Mouse (Mus musculus): ENCODE measurements around the gene Sirt3. TPM values are rescaled to one million over a fixed set of nuclear protein-coding genes. Genes with fewer than 3 reads are reported as not detected.

Sirt3 gene
- polyA plus RNA-seq, 1 experiment from 2014 or later, result 27.4 TPM

DNA sequence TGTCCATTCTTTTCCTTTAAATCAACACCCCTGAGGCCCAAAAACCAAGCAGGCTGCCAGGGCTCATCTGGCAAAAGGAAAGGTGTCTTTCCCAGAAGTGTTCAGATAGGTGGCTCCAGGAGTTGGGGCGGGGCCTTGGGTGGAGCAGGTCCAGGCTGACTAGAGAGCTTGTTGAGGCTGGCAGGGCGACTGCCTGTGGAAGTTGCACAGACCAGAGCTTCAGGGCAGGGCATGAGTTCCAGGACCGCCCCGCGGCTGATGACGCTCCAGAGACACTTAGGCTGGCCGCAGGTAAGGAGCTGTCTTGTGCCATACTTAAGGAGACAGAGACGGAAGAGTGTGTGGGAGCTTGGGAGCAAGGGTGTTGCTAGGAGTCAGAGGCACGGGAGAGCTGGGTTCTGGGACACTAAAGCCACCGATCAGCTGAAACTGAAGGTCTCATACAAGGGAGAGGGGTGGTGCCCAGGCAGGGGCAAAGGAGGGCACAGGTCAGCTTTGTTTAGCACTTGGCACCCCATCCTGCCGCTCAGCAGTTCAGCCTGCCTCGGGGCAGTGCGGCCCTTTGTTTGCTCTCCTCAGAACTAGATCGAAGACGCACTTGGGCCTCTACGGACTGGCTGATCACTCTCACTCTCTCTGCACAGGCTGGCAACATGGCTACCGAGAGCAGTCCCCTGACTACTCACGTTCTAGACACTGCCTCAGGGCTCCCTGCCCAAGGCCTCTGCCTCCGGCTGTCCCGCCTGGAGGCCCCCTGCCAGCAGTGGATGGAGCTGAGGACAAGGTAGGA lies 46.9 kb downstream of the Sirt3 start, which contains the start of gene Urah:
Gene Urah (plus strand): TSS at position 51 of the 790 bp plus-strand sequence.
- Histone ChIP-seq H3K27ac (ENCODE audit: low read length) (peak within 1 kb of the TSS; percentile 25; the same call in 1 of the 2 replicates), H3K36me3 (ENCODE audit: control insufficient read depth, insufficient read depth, low read length) (no peaks in the 10 kb centered on the region), H3K27me3 (ENCODE audit: control insufficient read depth, insufficient read depth, low read length) (no peaks in the 10 kb centered on the region), H3K9me3 (replicated peaks; ENCODE audit: control insufficient read depth, low read length) (no peaks in the 10 kb centered on the region), H3K9ac (ENCODE audit: low read length) (peak within 1 kb of the TSS; percentile 62), H3K4me1 (ENCODE audit: control insufficient read depth, insufficient read depth, low read length) (0 out of 2 replicates have a peak, but pooled peaks cover 7% of the 10 kb centered on the region), H3K4me3 (replicated peaks; ENCODE audit: low read length) (peak within 1 kb of the TSS; percentile 30), H3K4me2 (ENCODE audit: low read depth, low read length) (peak within 1 kb of the TSS; percentile 39)
- 35% methylated on average over 20 of the region's 20 CpGs for WGBS
- peak; percentile 82 for ATAC-seq (ENCODE audit: insufficient read depth, low FRiP score)

GRCm38 (mm10) chr7:140833341-140833740 lies 48.8 kb downstream of the Sirt3 start:
- Histone ChIP-seq H3K4me2 (ENCODE audit: low read depth, low read length) (no peak overlapping the region), H3K9ac (ENCODE audit: low read length) (no peak overlapping the region), H3K27ac (ENCODE audit: low read length) (no peak overlapping the region), H3K4me3 (replicated peaks; ENCODE audit: low read length) (no peak overlapping the region), H3K9me3 (replicated peaks; ENCODE audit: control insufficient read depth, low read length) (no peaks in the 10 kb centered on the region), H3K36me3 (ENCODE audit: control insufficient read depth, insufficient read depth, low read length) (no peaks in the 10 kb centered on the region), H3K4me1 (ENCODE audit: control insufficient read depth, insufficient read depth, low read length) (0 out of 2 replicates have a peak, but pooled peaks cover 7% of the 10 kb centered on the region), H3K27me3 (ENCODE audit: control insufficient read depth, insufficient read depth, low read length) (no peaks in the 10 kb centered on the region)
- WGBS, result 78% methylated on average over 4 of the region's 4 CpGs
- no peak for ATAC-seq (ENCODE audit: insufficient read depth, low FRiP score)

GRCm38 (mm10) chr7:140831447-140831846 lies 50.7 kb downstream of the Sirt3 start:
- H3K4me1 ChIP-seq (ENCODE audit: control insufficient read depth, insufficient read depth, low read length), result 0 out of 2 replicates have a peak, but pooled peaks cover 7% of the 10 kb centered on the region
- WGBS, result 42% methylated on average over 6 of the region's 6 CpGs
- H3K9ac ChIP-seq (ENCODE audit: low read length), result no peak overlapping the region
- no peaks in the 10 kb centered on the region for H3K27me3 ChIP-seq (ENCODE audit: control insufficient read depth, insufficient read depth, low read length)
- no peak for ATAC-seq (ENCODE audit: insufficient read depth, low FRiP score)
- H3K4me3 ChIP-seq (replicated peaks; ENCODE audit: low read length), result no peak overlapping the region
- H3K27ac ChIP-seq (ENCODE audit: low read length), result no peak overlapping the region
- H3K4me2 ChIP-seq (ENCODE audit: low read depth, low read length), result no peak overlapping the region
- no peaks in the 10 kb centered on the region for H3K36me3 ChIP-seq (ENCODE audit: control insufficient read depth, insufficient read depth, low read length)
- no peaks in the 10 kb centered on the region for H3K9me3 ChIP-seq (replicated peaks; ENCODE audit: control insufficient read depth, low read length)

GRCm38 (mm10) chr7:140828171-140828881 lies 53.8 kb downstream of the Sirt3 start:
- no peak overlapping the region for H3K4me2 ChIP-seq (ENCODE audit: low read depth, low read length)

GRCm38 (mm10) chr7:140822731-140823130 lies 59.4 kb downstream of the Sirt3 start:
- no peak overlapping the region for H3K4me2 ChIP-seq (ENCODE audit: low read depth, low read length)
- no peak overlapping the region for H3K9ac ChIP-seq (ENCODE audit: low read length)
- H3K27ac ChIP-seq (ENCODE audit: low read length), result no peak overlapping the region
- no peak overlapping the region for H3K4me3 ChIP-seq (replicated peaks; ENCODE audit: low read length)
- no peaks in the 10 kb centered on the region for H3K9me3 ChIP-seq (replicated peaks; ENCODE audit: control insufficient read depth, low read length)
- WGBS, result 85% methylated on average over 4 of the region's 4 CpGs
- no peaks in the 10 kb centered on the region for H3K27me3 ChIP-seq (ENCODE audit: control insufficient read depth, insufficient read depth, low read length)
- no peak for ATAC-seq (ENCODE audit: insufficient read depth, low FRiP score)
- H3K4me1 ChIP-seq (ENCODE audit: control insufficient read depth, insufficient read depth, low read length), result no peaks in the 10 kb centered on the region
- no peaks in the 10 kb centered on the region for H3K36me3 ChIP-seq (ENCODE audit: control insufficient read depth, insufficient read depth, low read length)

More at GRCm38 (mm10) chr7:140828171-140828881, 53.8 kb downstream of the Sirt3 start:
- H3K27me3 ChIP-seq (ENCODE audit: control insufficient read depth, insufficient read depth, low read length), result no peaks in the 10 kb centered on the region
- H3K9ac ChIP-seq (ENCODE audit: low read length), result no peak overlapping the region
- no peak overlapping the region for H3K27ac ChIP-seq (ENCODE audit: low read length)
- H3K4me3 ChIP-seq (replicated peaks; ENCODE audit: low read length), result no peak overlapping the region
- H3K36me3 ChIP-seq (ENCODE audit: control insufficient read depth, insufficient read depth, low read length), result no peaks in the 10 kb centered on the region
- no peaks in the 10 kb centered on the region for H3K9me3 ChIP-seq (replicated peaks; ENCODE audit: control insufficient read depth, low read length)
- no peaks in the 10 kb centered on the region for H3K4me1 ChIP-seq (ENCODE audit: control insufficient read depth, insufficient read depth, low read length)
- WGBS, result 31% methylated on average over 8 of the region's 8 CpGs
- ATAC-seq (ENCODE audit: insufficient read depth, low FRiP score), result peak; percentile 37; the same call in 1 of the 2 replicates

- H3K4me1 ChIP-seq (ENCODE audit: control insufficient read depth, insufficient read depth, low read length), result no peaks in the 10 kb centered on the region
- ATAC-seq (ENCODE audit: insufficient read depth, low FRiP score), result no peak; the same call in 1 of the 2 replicates
- no peaks in the 10 kb centered on the region for H3K36me3 ChIP-seq (ENCODE audit: control insufficient read depth, insufficient read depth, low read length)
- H3K9me3 ChIP-seq (replicated peaks; ENCODE audit: control insufficient read depth, low read length), result no peaks in the 10 kb centered on the region
- H3K9ac ChIP-seq (ENCODE audit: low read length), result peak within 1 kb of the TSS; percentile 62
- peak within 1 kb of the TSS; percentile 47 for H3K4me3 ChIP-seq (replicated peaks; ENCODE audit: low read length)
- WGBS, result 3% methylated on average over 21 of the region's 21 CpGs
- H3K27me3 ChIP-seq (ENCODE audit: control insufficient read depth, insufficient read depth, low read length), result no peaks in the 10 kb centered on the region
- H3K27ac ChIP-seq (ENCODE audit: low read length), result no peak within 1 kb of the TSS
- peak within 1 kb of the TSS; percentile 62 for H3K4me2 ChIP-seq (ENCODE audit: low read depth, low read length)
Observed at GRCm38 (mm10) chr7:140821653-140822329, 60.3 kb downstream of the Sirt3 start, which contains the start of gene Zfp941. Gene Zfp941, minus strand, starts transcription at chr7:140822178.

DNA sequence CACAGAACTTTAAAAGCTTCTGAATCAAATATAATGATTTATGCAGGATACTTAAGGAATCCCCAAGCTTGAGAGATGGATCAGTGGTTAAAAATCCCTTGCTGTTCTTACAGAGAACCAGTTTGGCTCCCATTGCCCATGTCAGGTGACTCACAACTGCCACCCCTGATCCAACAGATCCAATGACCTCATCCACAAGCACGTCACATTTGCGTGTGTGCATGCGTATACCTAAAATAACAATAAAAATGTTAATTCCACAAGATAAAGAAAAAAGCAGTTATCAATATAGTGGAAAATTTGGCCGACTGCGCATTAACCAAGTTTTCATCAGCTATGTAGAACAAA lies 60.8 kb downstream of the Sirt3 start:
- Histone ChIP-seq H3K9ac (ENCODE audit: low read length) (no peak overlapping the region), H3K4me2 (ENCODE audit: low read depth, low read length) (peak overlapping the region; percentile 62)
- no peak for ATAC-seq (ENCODE audit: insufficient read depth, low FRiP score)

GRCm38 (mm10) chr7:140820173-140820572 lies 61.9 kb downstream of the Sirt3 start:
- 51% methylated on average over 4 of the region's 4 CpGs for WGBS

More for the DNA sequence above, 60.8 kb downstream of the Sirt3 start:
- no peaks in the 10 kb centered on the region for H3K27me3 ChIP-seq (ENCODE audit: control insufficient read depth, insufficient read depth, low read length)
- no peak overlapping the region for H3K27ac ChIP-seq (ENCODE audit: low read length)
- no peaks in the 10 kb centered on the region for H3K4me1 ChIP-seq (ENCODE audit: control insufficient read depth, insufficient read depth, low read length)
- H3K4me3 ChIP-seq (replicated peaks; ENCODE audit: low read length), result peak overlapping the region; percentile 47; the same call in 1 of the 2 replicates
- no peaks in the 10 kb centered on the region for H3K36me3 ChIP-seq (ENCODE audit: control insufficient read depth, insufficient read depth, low read length)
- H3K9me3 ChIP-seq (replicated peaks; ENCODE audit: control insufficient read depth, low read length), result no peaks in the 10 kb centered on the region
- WGBS, result 40% methylated on average over 5 of the region's 5 CpGs

More at GRCm38 (mm10) chr7:140820173-140820572, 61.9 kb downstream of the Sirt3 start:
- no peaks in the 10 kb centered on the region for H3K36me3 ChIP-seq (ENCODE audit: control insufficient read depth, insufficient read depth, low read length)
- H3K9ac ChIP-seq (ENCODE audit: low read length), result no peak overlapping the region
- H3K27ac ChIP-seq (ENCODE audit: low read length), result no peak overlapping the region
- no peak overlapping the region for H3K4me3 ChIP-seq (replicated peaks; ENCODE audit: low read length)
- H3K4me2 ChIP-seq (ENCODE audit: low read depth, low read length), result no peak overlapping the region
- ATAC-seq (ENCODE audit: insufficient read depth, low FRiP score), result no peak
- no peaks in the 10 kb centered on the region for H3K4me1 ChIP-seq (ENCODE audit: control insufficient read depth, insufficient read depth, low read length)
- no peaks in the 10 kb centered on the region for H3K9me3 ChIP-seq (replicated peaks; ENCODE audit: control insufficient read depth, low read length)
- H3K27me3 ChIP-seq (ENCODE audit: control insufficient read depth, insufficient read depth, low read length), result no peaks in the 10 kb centered on the region
